Mouse (Mus musculus): ENCODE measurements around the gene Gm49325. TPM values are rescaled to one million over a fixed set of nuclear protein-coding genes. Genes with fewer than 3 reads are reported as not detected.

Gm49325 gene
- polyA plus RNA-seq, 1 experiment = not detected

GRCm38 (mm10) chr10:77587091-77587775 is 18.8 kb upstream of the Gm49325 start:
- no peaks in the 10 kb centered on the region for H3K27me3 ChIP-seq (ENCODE audit: control insufficient read depth, insufficient read depth, low read length)
- no peak overlapping the region for H3K4me3 ChIP-seq (ENCODE audit: control insufficient read depth, insufficient read depth, low read length)
- H3K27ac ChIP-seq (ENCODE audit: control insufficient read depth, insufficient read depth, low read length) = no peak overlapping the region
- TF ChIP-seq POLR2A (IDR thresholded peaks at IDR 0.05; ENCODE audit: control insufficient read depth, extremely low read depth, insufficient read depth, low read length, poor library complexity) (no peak), CTCF (IDR thresholded peaks at IDR 0.05; ENCODE audit: borderline replicate concordance, control insufficient read depth, extremely low read depth, insufficient read depth, low read length, poor library complexity) (no peak)
- no peak for DNase-seq
- H3K36me3 ChIP-seq (ENCODE audit: control insufficient read depth, insufficient read depth, low read length) = no peaks in the 10 kb centered on the region; the same call in 1 of the 2 replicates
- peaks cover 19% of the 10 kb centered on the region for H3K4me1 ChIP-seq (replicated peaks; ENCODE audit: control insufficient read depth, insufficient read depth, low read length)
- WGBS = 97% methylated on average over 6 of the region's 6 CpGs

- DNase-seq = no peak
- peaks cover 11% of the 10 kb centered on the region for H3K4me1 ChIP-seq (replicated peaks; ENCODE audit: control insufficient read depth, insufficient read depth, low read length)
- no peaks in the 10 kb centered on the region for H3K27me3 ChIP-seq (ENCODE audit: control insufficient read depth, insufficient read depth, low read length)
- no peak overlapping the region for H3K27ac ChIP-seq (ENCODE audit: control insufficient read depth, insufficient read depth, low read length)
- H3K36me3 ChIP-seq (ENCODE audit: control insufficient read depth, insufficient read depth, low read length) = peaks cover 2% of the 10 kb centered on the region; the same call in 1 of the 2 replicates
- WGBS = 100% methylated on average over 2 of the region's 2 CpGs
- no peak overlapping the region for H3K4me3 ChIP-seq (ENCODE audit: control insufficient read depth, insufficient read depth, low read length)
- TF ChIP-seq CTCF (IDR thresholded peaks at IDR 0.05; ENCODE audit: borderline replicate concordance, control insufficient read depth, extremely low read depth, insufficient read depth, low read length, poor library complexity) = no peak
- no peak for TF ChIP-seq POLR2A (IDR thresholded peaks at IDR 0.05; ENCODE audit: control insufficient read depth, extremely low read depth, insufficient read depth, low read length, poor library complexity)
Observed at GRCm38 (mm10) chr10:77588036-77588435, 18.0 kb upstream of the Gm49325 start.

- H3K4me3 ChIP-seq (ENCODE audit: control insufficient read depth, insufficient read depth, low read length) = no peak overlapping the region
- 62% methylated on average over 7 of the region's 7 CpGs for WGBS
- no peak for DNase-seq
- peaks cover 5% of the 10 kb centered on the region for H3K4me1 ChIP-seq (replicated peaks; ENCODE audit: control insufficient read depth, insufficient read depth, low read length)
- TF ChIP-seq CTCF (IDR thresholded peaks at IDR 0.05; ENCODE audit: borderline replicate concordance, control insufficient read depth, extremely low read depth, insufficient read depth, low read length, poor library complexity) = no peak
- no peak for TF ChIP-seq POLR2A (IDR thresholded peaks at IDR 0.05; ENCODE audit: control insufficient read depth, extremely low read depth, insufficient read depth, low read length, poor library complexity)
- peaks cover 13% of the 10 kb centered on the region for H3K36me3 ChIP-seq (ENCODE audit: control insufficient read depth, insufficient read depth, low read length)
- no peak overlapping the region; the same call in 1 of the 2 replicates for H3K27ac ChIP-seq (ENCODE audit: control insufficient read depth, insufficient read depth, low read length)
- H3K27me3 ChIP-seq (ENCODE audit: control insufficient read depth, insufficient read depth, low read length) = no peaks in the 10 kb centered on the region
Observed at GRCm38 (mm10) chr10:77589117-77589516, 16.9 kb upstream of the Gm49325 start.

DNA sequence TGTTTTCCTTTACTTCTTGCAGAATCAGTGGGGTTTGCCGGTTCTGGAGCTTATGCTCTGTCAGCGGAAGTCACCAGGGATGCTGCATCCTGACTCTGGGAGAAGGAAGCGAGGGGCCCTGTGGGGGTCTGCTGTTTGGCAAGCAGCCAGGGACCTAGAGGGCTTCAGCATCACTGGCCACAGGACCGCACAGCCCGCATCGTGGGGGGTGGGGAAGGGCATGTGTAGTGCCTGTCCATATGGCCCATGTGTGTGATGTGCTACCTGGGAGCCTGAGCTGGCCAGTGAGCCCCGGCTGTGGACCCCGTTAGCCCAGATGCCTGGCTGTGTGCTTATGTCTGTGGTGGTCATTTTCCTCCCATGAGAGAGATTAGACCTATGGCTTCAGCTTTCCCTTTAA is 16.2 kb upstream of the Gm49325 start:
- Histone ChIP-seq H3K27me3 (ENCODE audit: control insufficient read depth, insufficient read depth, low read length) (no peaks in the 10 kb centered on the region), H3K27ac (ENCODE audit: control insufficient read depth, insufficient read depth, low read length) (no peak overlapping the region), H3K4me1 (replicated peaks; ENCODE audit: control insufficient read depth, insufficient read depth, low read length) (peaks cover 4% of the 10 kb centered on the region; the same call in 1 of the 2 replicates), H3K36me3 (ENCODE audit: control insufficient read depth, insufficient read depth, low read length) (peaks cover 20% of the 10 kb centered on the region), H3K4me3 (ENCODE audit: control insufficient read depth, insufficient read depth, low read length) (no peak overlapping the region)
- 94% methylated on average over 8 of the region's 8 CpGs for WGBS
- TF ChIP-seq CTCF (IDR thresholded peaks at IDR 0.05; ENCODE audit: borderline replicate concordance, control insufficient read depth, extremely low read depth, insufficient read depth, low read length, poor library complexity) (no peak), POLR2A (IDR thresholded peaks at IDR 0.05; ENCODE audit: control insufficient read depth, extremely low read depth, insufficient read depth, low read length, poor library complexity) (no peak)
- DNase-seq = no peak

GRCm38 (mm10) chr10:77590812-77591211 is 15.2 kb upstream of the Gm49325 start:
- H3K36me3 ChIP-seq (ENCODE audit: control insufficient read depth, insufficient read depth, low read length) = peaks cover 27% of the 10 kb centered on the region
- H3K4me1 ChIP-seq (replicated peaks; ENCODE audit: control insufficient read depth, insufficient read depth, low read length) = peaks cover 4% of the 10 kb centered on the region; the same call in 1 of the 2 replicates
- no peak overlapping the region for H3K4me3 ChIP-seq (ENCODE audit: control insufficient read depth, insufficient read depth, low read length)
- H3K27ac ChIP-seq (ENCODE audit: control insufficient read depth, insufficient read depth, low read length) = no peak overlapping the region
- DNase-seq = peak; percentile 76
- WGBS = 51% methylated on average over 6 of the region's 6 CpGs
- no peaks in the 10 kb centered on the region for H3K27me3 ChIP-seq (ENCODE audit: control insufficient read depth, insufficient read depth, low read length)
- TF ChIP-seq POLR2A (IDR thresholded peaks at IDR 0.05; ENCODE audit: control insufficient read depth, extremely low read depth, insufficient read depth, low read length, poor library complexity) = 0 out of 2 replicates have a peak, but pooled peaks have one; percentile 14
- TF ChIP-seq CTCF (IDR thresholded peaks at IDR 0.05; ENCODE audit: borderline replicate concordance, control insufficient read depth, extremely low read depth, insufficient read depth, low read length, poor library complexity) = peak; percentile 85

DNA sequence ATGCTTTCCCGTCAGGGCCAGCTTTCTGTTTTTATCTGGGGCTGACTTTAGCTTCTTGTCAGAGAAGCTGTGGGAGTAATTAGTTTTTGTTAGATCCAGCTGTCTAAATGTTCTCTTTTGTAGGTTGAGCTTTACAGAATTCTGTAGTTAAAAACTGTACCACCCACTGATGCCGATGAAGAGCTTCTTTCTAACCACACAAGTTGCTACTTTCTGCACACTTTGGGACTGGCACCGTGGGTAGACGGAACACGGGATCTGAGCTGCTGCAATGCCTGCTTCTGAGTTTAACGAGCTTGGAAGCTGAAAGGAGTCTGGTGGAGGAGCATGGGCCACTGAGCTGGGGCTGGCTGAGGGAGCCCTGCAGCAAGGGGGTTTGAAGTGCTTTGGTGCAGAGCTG is 14.5 kb upstream of the Gm49325 start:
- Histone ChIP-seq H3K36me3 (ENCODE audit: control insufficient read depth, insufficient read depth, low read length) (peaks cover 27% of the 10 kb centered on the region), H3K4me1 (replicated peaks; ENCODE audit: control insufficient read depth, insufficient read depth, low read length) (peaks cover 4% of the 10 kb centered on the region; the same call in 1 of the 2 replicates), H3K27me3 (ENCODE audit: control insufficient read depth, insufficient read depth, low read length) (no peaks in the 10 kb centered on the region), H3K27ac (ENCODE audit: control insufficient read depth, insufficient read depth, low read length) (no peak overlapping the region), H3K4me3 (ENCODE audit: control insufficient read depth, insufficient read depth, low read length) (no peak overlapping the region)
- no peak for DNase-seq
- WGBS = 96% methylated on average over 6 of the region's 6 CpGs
- TF ChIP-seq POLR2A (IDR thresholded peaks at IDR 0.05; ENCODE audit: control insufficient read depth, extremely low read depth, insufficient read depth, low read length, poor library complexity) = no peak
- TF ChIP-seq CTCF (IDR thresholded peaks at IDR 0.05; ENCODE audit: borderline replicate concordance, control insufficient read depth, extremely low read depth, insufficient read depth, low read length, poor library complexity) = no peak

Measured in thymus, adult 2 months (tissue).